Mouse (Mus musculus) hematopoietic stem cell, adult 5-6 weeks (primary cell): ENCODE results near the gene Gm266. TPM values are rescaled to one million over a fixed set of nuclear protein-coding genes. Genes with fewer than 3 reads are reported as not detected.

ENCODE experiments used
- ATAC-seq, 2 experiments: fragments of 125-278 bp in 1 of 2; replicated peaks in 1 of 2; 2 replicates each; pipeline ENCODE4 v1.8.0; 2016 to 2017; ENCODE audit warnings: inconsistent platforms in 2 of 2, mild to moderate bottlenecking in 2 of 2, moderate number of reproducible peaks in 2 of 2, low read depth in 1 of 2, moderate TSS enrichment in 1 of 2; ENCODE audit not compliant: low FRiP score in 2 of 2, poor library complexity in 2 of 2, severe bottlenecking in 2 of 2, insufficient read depth in 1 of 2, low TSS enrichment in 1 of 2
- total RNA-seq: library from RNA; stranded (forward); fragments of 172-1452, 232-1000 nt; gene quantifications from 2 replicates; pipeline ENCODE4 v1.2.3, GENCODE M21; 2017

Gm266 gene
- total RNA-seq, 1 experiment from 2014 or later = not detected

DNA sequence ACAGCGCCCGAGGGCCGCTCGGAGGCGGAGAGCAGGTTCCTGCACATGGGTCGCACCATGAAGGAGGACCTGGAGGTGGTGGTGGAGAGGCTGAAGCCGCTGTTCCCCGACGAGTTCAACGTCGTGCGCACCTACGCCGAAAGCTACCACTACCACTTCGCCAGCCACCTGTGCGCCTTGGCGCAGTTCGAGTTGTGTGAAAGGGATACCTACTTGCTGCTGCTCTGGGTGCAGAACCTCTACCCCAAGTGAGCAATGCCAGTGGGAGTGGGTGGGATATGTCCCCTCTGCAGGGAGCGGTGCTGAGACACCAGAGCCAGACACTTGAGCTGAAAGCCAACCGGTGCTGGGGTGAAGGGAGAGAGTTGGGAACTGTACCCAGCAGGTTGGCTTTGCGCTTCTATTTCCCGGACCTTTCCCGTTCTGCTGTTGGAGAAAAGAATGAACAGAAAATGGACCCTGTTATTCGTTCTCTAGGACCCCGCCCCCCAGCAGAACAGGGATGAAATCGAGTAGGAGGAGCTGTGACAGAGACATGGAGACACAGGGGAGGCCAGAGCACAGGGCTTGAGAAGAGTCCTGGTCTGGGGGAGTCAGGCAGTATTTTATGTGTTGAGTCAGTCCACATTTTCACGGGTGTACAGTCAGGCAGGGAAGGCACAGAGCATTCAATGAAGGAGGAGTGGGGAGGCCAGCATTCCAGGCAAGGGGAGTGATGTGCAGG is 39.6 kb downstream of the Gm266 start:
- ATAC-seq = no peak

DNA sequence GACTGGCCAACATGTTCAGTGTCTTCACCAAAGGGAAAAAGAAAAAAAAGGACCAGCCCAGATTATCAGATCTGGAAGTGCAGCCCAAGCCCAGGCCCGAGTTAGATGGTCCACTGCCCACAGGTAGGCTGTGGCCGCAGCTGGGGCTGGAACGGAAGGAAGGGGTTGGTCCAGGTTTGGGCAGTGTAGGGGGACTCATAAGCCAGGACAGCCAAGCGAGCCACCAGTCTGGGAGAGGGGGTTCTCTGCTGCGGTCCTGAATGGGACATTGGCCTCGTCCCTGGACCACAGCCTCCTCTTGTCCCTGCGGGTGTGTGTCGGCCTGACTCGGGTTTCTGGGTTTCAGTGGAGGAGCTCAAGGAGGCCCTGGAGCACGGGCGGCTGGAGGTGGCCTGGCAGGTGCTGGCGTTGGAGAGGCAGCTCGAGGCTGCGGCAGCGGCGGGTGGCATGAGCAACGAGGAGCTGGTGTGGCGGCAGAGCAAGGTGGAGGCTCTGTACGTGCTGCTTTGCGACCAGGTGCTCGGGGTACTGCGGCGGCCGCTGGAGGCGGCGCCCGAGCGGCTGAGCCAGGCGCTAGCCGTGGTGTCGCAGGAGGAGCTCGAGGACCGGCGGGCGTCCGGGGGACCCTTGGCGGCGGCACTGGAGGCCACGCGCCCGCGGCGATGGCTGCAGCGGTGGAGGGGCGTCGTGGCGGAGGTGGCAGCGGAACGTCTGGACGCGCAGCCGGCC is 40.3 kb downstream of the Gm266 start:
- no peak for ATAC-seq

DNA sequence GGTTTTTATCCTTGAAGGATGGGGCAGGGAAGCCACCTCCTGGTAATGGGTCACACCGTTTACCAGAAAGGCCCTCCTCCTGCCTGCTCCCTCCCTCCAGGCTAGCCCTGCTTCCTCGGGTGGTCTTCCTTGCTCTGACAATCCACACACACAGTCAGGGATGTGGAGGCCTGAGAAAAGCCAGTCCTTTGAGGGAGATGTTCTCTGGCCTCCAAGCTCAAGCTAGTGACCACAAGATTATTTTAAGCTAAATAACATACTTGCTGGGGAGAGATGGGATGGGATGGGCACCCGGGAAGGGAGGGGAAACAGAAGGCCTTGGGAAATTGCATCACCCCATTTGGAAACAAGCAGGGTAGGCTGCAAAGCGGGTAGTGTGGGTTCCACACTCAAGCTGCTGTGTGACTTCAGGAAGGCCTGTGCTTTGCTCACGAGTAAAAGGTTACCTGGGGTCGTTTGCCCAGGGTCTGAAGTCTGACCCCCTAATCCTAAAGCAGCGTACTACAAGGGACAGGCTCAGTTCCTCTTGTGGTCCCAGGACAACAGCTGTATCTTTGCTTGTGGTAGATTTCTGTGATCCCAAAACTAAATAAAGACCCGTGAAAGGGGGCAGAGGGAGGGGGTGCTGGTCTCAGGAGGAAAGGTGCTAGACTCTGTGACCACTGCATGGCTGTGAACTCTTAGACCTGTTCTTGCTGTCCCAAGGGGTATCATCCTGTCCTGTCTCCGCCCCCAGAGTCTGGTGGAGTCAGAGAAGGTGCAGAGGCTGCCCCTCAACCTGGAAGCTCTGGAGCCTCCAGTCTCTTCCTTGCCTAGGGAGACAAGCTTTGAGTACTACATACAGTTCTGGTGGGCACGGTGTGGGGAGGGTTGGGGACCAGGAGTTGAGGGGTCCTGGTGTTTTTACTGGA is 41.4 kb downstream of the Gm266 start:
- ATAC-seq = no peak

GRCm38 (mm10) chr12:111443011-111443870 is 42.4 kb downstream of the Gm266 start:
- peak; percentile 8 to 32; a peak in 1 of 4 replicates for ATAC-seq

DNA sequence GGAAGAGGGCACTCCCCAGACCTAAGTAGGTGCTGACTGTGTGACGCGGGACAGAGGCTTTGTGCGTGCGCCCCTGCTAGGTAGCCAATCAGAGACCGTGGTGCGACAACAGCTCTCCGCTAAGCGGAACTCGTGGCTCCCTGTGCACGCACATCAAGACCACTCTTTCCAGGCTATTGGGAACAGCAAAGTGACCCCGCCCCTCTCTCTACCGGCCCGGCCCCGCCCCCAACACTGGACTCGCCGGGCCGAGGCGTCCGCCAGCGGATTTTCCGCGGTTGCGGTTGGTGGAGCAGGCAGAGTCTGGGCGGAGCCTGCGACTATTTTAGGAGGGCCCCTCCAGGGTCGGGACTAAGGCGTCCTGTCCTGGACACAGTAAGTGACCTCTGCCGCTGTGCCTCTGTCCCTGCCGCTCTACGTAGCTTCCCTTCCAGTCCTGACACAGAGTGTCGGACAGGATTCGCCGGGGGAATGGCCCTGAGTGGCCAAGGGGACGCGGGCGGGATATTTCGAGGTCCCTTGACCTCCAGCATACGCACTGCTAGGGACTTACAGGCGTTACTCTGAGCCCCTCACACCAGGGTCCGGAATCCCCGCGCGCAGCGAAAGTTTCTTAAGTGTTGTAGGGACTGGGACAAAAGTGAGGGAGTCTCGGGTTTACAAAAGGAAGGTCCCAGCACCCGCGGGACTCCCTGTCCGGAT is 43.2 kb downstream of the Gm266 start, which contains the start of gene Tnfaip2:
Tnfaip2 (plus strand) TSS at position 161 of the 702 bp plus-strand sequence.
- peak; percentile 61 for ATAC-seq

DNA sequence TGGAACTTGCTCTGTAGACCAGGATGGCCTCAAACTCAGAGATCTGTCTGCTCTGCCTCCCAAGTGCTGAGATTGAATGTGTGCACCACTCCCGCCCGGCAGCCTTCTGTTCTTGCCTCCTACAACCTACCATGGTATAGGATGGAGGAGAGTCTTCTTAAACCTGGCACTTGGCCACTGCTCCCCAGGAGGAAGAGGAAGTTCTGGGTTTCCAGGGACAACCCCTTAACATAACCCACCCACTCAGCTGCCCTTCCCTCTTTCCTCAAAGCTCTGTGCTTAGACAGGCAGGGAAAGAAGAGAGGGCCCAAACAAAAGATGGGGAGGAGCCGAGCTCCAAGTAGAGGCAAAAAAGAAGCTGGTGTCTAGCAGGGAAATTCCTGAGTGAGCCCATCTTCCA is 44.1 kb downstream of the Gm266 start:
- ATAC-seq = no peak

DNA sequence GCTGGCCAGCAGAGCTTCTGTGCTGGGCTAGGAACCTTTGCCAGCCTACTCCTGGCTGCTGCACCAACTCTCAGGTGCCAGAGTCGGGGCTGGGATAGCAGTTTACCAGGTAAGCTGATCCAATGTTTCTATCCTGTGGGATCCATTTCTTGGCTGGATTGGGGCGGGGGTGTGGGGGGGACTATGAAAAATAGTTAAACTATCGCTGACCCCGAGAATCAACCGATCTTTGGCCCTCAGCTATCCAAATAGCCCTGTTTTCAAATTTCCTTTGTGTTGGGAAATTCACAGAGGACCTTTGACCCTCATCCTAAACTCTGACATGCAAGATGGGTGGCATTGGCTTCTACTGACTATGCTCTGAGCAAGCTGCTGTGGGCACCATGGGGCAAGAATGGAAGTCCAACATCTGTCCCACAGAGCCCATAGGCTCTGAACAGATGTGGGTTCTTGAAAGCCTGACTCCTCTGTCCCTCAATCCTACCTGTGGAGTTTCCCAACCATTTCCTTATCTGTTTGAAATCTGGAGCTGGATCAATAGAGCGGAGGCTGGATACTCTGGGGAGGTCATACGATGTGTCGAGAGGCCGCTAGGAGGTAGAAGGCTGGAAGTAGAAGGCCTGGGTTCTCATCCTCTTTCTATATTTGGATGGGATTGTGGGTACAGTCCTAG is 44.8 kb downstream of the Gm266 start:
- ATAC-seq = no peak

DNA sequence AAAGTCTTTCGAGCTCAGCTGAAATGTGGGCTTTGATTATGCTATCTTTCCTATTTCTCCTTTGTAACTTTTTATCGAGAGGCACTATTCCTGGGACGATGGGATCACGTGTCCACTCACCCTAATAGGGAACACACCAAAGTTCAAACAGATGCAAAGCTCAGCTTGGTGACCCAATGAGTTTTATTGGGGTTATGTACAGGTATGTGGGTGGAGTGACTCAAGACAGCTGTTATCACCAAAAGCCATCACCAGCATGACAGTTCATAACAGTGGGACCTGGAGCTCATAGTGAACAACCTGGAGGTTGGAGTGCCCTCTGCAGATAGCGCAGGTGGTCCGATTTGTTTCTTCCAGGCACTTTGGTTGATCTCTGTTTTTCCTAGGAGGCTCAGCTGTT is 46.8 kb downstream of the Gm266 start:
- ATAC-seq = no peak

DNA sequence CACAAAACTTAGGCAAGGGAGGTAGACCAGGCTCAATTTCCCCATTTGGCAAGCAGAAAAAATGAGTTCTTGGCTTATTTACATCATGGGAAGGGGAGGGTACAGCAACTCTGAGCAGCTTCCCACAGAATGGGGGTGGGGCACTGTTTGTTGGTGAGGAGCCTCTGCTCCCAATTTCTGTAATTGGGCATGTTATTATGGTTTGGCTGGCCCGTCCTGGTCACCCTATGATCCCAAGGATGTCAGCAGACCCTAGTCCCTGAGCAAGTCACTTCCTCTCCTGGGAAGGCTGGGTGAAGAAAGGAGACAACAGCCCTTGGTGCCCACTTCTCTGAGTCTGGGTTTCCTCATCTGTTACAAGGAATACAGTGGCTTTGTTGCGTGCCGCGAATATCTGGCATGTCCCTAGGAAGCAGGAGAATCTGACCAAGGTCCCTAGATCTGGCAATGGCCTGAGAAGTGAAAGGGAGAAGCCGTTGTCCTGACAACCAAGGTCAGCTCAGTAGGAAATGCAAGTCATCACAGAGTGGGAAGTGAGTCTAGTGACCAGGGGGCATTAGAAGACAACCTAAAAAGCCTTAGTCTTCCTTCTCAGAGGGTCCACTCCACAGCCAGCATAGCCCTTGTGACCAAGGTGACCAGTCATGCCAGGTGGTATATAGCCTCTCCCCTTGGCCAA is 48.3 kb downstream of the Gm266 start:
- peak; percentile 55 to 62 for ATAC-seq

DNA sequence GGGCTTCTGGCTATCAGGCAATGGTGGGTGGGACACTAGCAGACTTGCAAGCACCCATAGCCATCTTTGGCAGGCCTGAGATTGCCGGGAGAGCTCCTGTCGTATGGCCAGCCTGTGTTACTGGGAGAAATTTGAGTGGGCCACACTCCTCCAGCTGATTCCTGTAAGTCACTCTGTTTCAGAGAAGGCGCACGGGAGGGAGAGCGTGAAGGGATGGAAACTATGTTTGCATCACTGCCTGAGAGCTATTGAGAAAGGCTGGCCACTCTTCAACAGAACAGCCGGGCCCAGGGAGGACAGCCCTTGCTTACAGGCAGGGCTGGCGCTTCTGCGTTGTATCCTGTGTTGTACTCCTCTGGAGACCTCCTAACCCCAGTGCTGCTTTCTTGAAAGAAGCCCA is 49.0 kb downstream of the Gm266 start:
- peak in 1 of 2 experiments; percentile 9; a peak in 1 of 4 replicates for ATAC-seq

GRCm38 (mm10) chr12:111436170-111436569 is 49.5 kb downstream of the Gm266 start:
- no peak for ATAC-seq

- ATAC-seq = no peak
These were observed 50.8 kb downstream of the Gm266 start for GRCm38 (mm10) chr12:111434745-111435327.
